Mouse (Mus musculus) lung, embryonic 16.5 days (tissue): ENCODE data around the gene Ltb4r1. TPM values are rescaled to one million over a fixed set of nuclear protein-coding genes. Genes with fewer than 3 reads are reported as not detected.
A peak's percentile ranks its signal among the peaks of the same experiment; 100 is the strongest.

ENCODE experiments used
- ATAC-seq: fragments of 200-750 bp; cut with Nextera tagmentation; 2 replicates; pipeline ENCODE4 v1.8.0; 2017; ENCODE audit warnings: low read depth, mild to moderate bottlenecking, moderate library complexity
- H3K27ac ChIP-seq: fragments of 300-500 bp; sonication (generic); 2 replicates; pipeline ENCODE4 v1.5.1; 2014; ENCODE audit warnings: mild to moderate bottlenecking, control low read depth, low read length
- H3K27me3 ChIP-seq: fragments of 300-500 bp; sonication (generic); 2 replicates; pipeline ENCODE4 v1.6.1; 2014; ENCODE audit warnings: low read depth, low read length, mixed read lengths; ENCODE audit not compliant: control insufficient read depth, insufficient read depth
- H3K36me3 ChIP-seq: fragments of 300-500 bp; sonication (generic); 2 replicates; pipeline ENCODE4 v1.6.1; 2014; ENCODE audit warnings: low read length; ENCODE audit not compliant: control insufficient read depth, insufficient read depth
- H3K4me1 ChIP-seq: fragments of 300-500 bp; sonication (generic); replicated peaks from 2 replicates; pipeline ENCODE4 v1.6.1; 2014; ENCODE audit warnings: low read length, mixed read lengths; ENCODE audit not compliant: control insufficient read depth, insufficient read depth
- H3K4me2 ChIP-seq: fragments of 300-500 bp; sonication (generic); 2 replicates; pipeline ENCODE4 v1.6.1; 2014; ENCODE audit warnings: low read depth, low read length, control low read depth
- H3K4me3 ChIP-seq: fragments of 300-500 bp; sonication (generic); 2 replicates; pipeline ENCODE4 v1.5.1; 2014; ENCODE audit warnings: mild to moderate bottlenecking, low read length, control low read depth
- H3K9ac ChIP-seq: fragments of 300-500 bp; sonication (generic); 2 replicates; pipeline ENCODE4 v1.6.1; 2014; ENCODE audit warnings: low read length, control low read depth
- H3K9me3 ChIP-seq: fragments of 300-500 bp; sonication (generic); 2 replicates; pipeline ENCODE4 v1.6.1; 2016; ENCODE audit warnings: low read length; ENCODE audit not compliant: control insufficient read depth
- WGBS: fragments of 180-500 bp; shearing (Covaris S2); extraction: QIAGEN DNeasy Blood & Tissue Kit; methylation state at CpG from one replicate; pipeline ENCODE4 v1.1.7; 2014; 5-methylcytosine and 5-hydroxymethylcytosine counted together
- polyA plus RNA-seq: library from polyadenylated mRNA; unstranded; fragments of >200 nt; fragmentation: Nextera tagmentation; extraction: Ambion mirVana; gene quantifications from 2 replicates; pipeline ENCODE4 v1.2.1, GENCODE M21; 2015

The Ltb4r1 gene
- 2.6 and 3.5 TPM in 2 replicates for polyA plus RNA-seq

DNA sequence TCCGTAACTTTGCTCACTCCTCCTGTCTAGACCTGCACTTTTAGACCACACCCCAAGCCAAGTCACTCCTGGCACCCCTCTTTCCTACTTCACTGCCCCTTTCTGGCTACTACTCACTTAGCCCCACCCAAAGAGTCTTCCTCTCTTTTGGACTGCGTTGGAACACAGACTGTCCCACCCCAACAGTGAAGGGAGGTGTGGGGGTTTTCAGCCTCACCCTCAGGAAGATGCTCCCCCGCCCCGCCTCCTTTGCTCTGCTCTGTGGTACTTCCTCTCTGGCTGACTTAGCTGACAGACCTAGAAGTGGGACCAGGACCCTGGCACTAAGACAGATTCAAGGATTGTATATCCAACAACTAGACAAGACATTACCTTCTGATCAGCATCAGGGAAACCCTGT lies at the start of gene Ltb4r1:
Gene Ltb4r1 (plus strand): TSS at position 267 of the 400 bp plus-strand sequence.
- ATAC-seq: no peak
- Histone ChIP-seq H3K27ac (no peak within 1 kb of the TSS), H3K9me3 (no peaks in the 10 kb centered on the region), H3K9ac (no peak within 1 kb of the TSS), H3K4me2 (no peak within 1 kb of the TSS), H3K27me3 (peaks cover 17% of the 10 kb centered on the region), H3K4me1 (peaks cover 14% of the 10 kb centered on the region), H3K36me3 (no peaks in the 10 kb centered on the region), H3K4me3 (no peak within 1 kb of the TSS)
- 60% methylated on average over 4 of the region's 4 CpGs for WGBS

DNA sequence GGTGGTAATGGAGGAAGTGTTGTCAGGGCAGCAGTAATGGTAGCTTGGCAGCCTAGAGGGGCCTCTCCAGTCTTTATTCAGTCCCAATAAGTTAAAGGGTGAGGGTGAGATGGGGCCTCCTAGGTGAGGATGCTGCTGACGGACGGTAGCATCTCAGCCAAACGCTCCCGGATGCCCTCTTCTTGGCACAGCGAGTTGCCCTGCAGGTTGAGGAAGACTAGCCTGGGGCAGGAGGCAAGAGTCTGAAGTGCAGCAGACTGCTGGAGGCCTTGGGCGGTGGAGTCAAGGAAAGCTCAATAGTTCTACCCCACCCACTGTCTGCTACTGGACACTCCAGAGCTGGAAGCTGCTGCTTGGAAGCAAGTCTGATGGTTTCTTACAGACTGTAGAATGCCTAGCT lies 49.5 kb upstream of the Ltb4r1 start:
- Histone ChIP-seq H3K27ac (no peak overlapping the region), H3K36me3 (peaks cover 12% of the 10 kb centered on the region), H3K4me2 (no peak overlapping the region), H3K9ac (no peak overlapping the region), H3K27me3 (no peaks in the 10 kb centered on the region; the same call in 1 of the 2 replicates), H3K4me3 (no peak overlapping the region), H3K9me3 (no peaks in the 10 kb centered on the region), H3K4me1 (peaks cover 17% of the 10 kb centered on the region)
- 93% methylated on average over 6 of the region's 6 CpGs for WGBS
- ATAC-seq: no peak

DNA sequence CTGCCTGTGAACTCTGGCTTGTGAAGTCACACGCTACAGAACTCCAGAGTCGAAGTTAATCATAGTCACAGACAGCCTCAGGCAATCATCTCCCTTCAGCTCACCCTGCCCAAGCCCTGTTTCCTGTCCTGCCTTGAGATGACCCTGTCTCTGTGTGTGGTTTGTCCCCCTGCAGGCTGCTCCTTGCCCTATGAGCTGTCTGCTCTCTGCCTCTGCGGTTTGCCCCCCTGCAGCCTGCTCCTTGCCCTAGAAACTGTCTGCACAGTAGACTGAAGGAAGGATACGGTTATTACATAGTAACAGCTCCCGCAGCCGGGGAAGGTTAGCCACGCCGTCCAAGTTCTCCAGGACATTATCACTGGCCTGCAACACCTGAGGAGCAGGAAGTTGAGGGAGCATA lies 48.9 kb upstream of the Ltb4r1 start:
- H3K36me3 ChIP-seq: peaks cover 12% of the 10 kb centered on the region
- H3K27me3 ChIP-seq: no peaks in the 10 kb centered on the region; the same call in 1 of the 2 replicates
- H3K4me2 ChIP-seq: no peak overlapping the region
- WGBS: 80% methylated on average over 8 of the region's 8 CpGs
- no peak overlapping the region for H3K27ac ChIP-seq
- peaks cover 19% of the 10 kb centered on the region for H3K4me1 ChIP-seq
- no peak for ATAC-seq
- no peak overlapping the region for H3K9ac ChIP-seq
- no peak overlapping the region for H3K4me3 ChIP-seq
- no peaks in the 10 kb centered on the region for H3K9me3 ChIP-seq

DNA sequence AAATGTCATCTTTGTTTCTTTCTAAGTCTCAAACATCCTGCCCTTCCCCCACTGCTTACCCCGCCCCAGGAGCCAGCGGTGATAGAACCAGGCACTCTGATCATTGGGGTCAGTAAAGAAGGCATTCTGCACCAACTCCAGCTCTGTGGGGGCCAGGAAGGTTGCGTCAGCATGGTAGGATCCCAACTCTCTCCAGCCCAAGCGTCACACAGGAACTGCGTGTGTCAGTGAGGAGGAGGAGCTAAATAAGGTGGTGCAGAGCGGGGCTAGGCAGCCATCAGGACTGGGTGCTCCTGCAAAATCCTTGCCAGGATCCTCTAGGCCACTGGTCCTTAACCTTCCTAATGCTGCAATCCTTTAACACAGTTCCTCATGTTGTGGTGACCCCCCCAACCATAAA lies 46.0 kb upstream of the Ltb4r1 start:
- peaks cover 12% of the 10 kb centered on the region for H3K36me3 ChIP-seq
- H3K4me2 ChIP-seq: no peak overlapping the region
- ATAC-seq: no peak
- peaks cover 11% of the 10 kb centered on the region for H3K4me1 ChIP-seq
- H3K4me3 ChIP-seq: no peak overlapping the region
- no peaks in the 10 kb centered on the region for H3K27me3 ChIP-seq
- H3K27ac ChIP-seq: no peak overlapping the region
- no peak overlapping the region for H3K9ac ChIP-seq
- H3K9me3 ChIP-seq: no peaks in the 10 kb centered on the region
- WGBS: 84% methylated on average over 6 of the region's 6 CpGs

DNA sequence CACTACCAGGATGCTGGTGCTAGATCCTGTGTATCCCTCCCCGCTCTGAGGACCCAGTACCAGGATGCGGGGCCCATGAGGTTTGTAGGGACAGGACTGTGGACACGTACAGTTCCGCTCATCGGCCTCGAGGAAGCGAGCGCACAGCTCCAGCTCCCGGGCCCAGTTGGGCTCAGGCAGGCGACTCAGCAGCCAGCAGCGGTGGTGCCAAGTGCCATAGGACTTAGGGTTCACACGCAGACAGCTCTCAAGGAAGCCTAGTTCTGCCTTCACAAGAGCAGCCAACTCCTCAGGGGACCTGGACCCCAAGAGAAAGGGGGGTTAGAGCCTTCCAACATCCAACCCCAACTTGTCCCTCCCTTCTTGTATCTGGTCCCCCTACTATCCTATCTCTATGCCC lies 45.1 kb upstream of the Ltb4r1 start:
- peaks cover 6% of the 10 kb centered on the region for H3K4me1 ChIP-seq
- 96% methylated on average over 12 of the region's 12 CpGs for WGBS

DNA sequence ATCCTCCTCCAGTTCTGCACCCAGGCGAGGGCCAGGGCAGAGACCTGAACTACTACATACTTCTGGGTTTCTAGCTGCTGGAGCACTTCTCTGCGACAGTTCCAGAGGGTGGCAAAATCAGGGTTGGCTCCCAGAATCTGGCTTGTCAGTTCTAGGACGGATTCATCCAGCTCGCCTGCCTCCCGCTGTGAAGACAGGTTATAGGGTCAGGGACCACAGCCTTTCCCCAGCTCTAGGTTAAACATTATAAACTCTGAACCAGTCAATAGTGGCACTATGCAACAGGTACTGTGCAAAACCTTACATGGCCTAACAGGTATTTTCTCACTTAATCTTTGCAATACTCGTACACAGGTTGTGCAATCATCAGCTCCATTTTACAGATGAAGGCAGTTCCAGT lies 44.7 kb upstream of the Ltb4r1 start:
- peak overlapping the region; percentile 88 for H3K4me3 ChIP-seq
- H3K9ac ChIP-seq: peak overlapping the region; percentile 90; the same call in 1 of the 2 replicates
- no peaks in the 10 kb centered on the region for H3K27me3 ChIP-seq
- no peaks in the 10 kb centered on the region for H3K9me3 ChIP-seq
- H3K4me1 ChIP-seq: peaks cover 6% of the 10 kb centered on the region
- no peak for ATAC-seq
- peak overlapping the region; percentile 73 for H3K4me2 ChIP-seq
- peaks cover 12% of the 10 kb centered on the region for H3K36me3 ChIP-seq
- WGBS: 67% methylated on average over 6 of the region's 6 CpGs
- H3K27ac ChIP-seq: no peak overlapping the region

More for the DNA sequence above, 45.1 kb upstream of the Ltb4r1 start:
- no peak overlapping the region for H3K4me2 ChIP-seq
- no peak overlapping the region for H3K27ac ChIP-seq
- H3K27me3 ChIP-seq: no peaks in the 10 kb centered on the region
- no peak for ATAC-seq
- peaks cover 12% of the 10 kb centered on the region for H3K36me3 ChIP-seq
- no peak overlapping the region for H3K9ac ChIP-seq
- H3K9me3 ChIP-seq: no peaks in the 10 kb centered on the region
- H3K4me3 ChIP-seq: no peak overlapping the region

DNA sequence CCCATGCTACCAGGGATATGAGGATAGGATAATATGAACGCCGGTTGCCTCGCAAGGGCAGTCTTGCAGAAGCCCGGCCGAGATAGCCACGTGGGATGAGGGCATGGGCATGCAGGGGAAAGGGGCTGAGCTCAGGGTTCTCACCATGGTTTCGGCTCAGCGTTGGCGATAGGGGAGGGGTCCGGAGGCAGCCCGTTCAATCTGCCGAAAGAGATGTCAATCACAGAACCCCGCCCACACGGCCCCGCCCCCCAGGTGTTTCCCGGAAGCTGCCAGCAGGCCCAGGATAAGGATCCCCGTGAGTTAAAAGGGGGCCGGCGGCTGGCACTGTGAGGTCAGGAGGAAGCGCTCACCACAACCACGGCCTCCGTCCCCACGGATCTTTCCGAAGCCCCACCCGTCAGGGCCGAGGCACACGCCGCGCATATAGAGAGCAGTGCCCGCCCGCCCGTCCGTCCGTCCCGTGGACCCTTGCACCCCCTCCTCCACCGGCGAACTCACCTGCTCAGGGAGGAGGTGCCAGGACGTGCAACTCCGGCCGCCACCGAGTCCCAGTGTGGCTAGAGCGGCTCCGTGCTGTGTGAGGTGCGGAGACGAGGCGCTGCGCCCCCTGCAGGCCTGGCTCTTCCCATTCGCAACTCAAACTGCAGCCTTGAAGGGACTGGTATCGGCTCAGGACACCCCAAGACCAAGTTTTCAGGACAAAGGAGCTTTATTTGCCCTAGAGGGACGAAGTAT lies 43.9 kb upstream of the Ltb4r1 start, which contains the start of gene Rabggta:
Gene Rabggta (minus strand): TSS at position 564 of the 738 bp plus-strand sequence.
- ATAC-seq: peak; percentile 97
- Histone ChIP-seq H3K27ac (peak within 1 kb of the TSS; percentile 88), H3K9ac (peak within 1 kb of the TSS; percentile 90), H3K27me3 (no peaks in the 10 kb centered on the region), H3K4me2 (peak within 1 kb of the TSS; percentile 73), H3K36me3 (peaks cover 12% of the 10 kb centered on the region), H3K4me3 (peak within 1 kb of the TSS; percentile 88), H3K9me3 (no peaks in the 10 kb centered on the region), H3K4me1 (peaks cover 6% of the 10 kb centered on the region)
- WGBS: under 1% methylated on average over 48 of the region's 50 CpGs

DNA sequence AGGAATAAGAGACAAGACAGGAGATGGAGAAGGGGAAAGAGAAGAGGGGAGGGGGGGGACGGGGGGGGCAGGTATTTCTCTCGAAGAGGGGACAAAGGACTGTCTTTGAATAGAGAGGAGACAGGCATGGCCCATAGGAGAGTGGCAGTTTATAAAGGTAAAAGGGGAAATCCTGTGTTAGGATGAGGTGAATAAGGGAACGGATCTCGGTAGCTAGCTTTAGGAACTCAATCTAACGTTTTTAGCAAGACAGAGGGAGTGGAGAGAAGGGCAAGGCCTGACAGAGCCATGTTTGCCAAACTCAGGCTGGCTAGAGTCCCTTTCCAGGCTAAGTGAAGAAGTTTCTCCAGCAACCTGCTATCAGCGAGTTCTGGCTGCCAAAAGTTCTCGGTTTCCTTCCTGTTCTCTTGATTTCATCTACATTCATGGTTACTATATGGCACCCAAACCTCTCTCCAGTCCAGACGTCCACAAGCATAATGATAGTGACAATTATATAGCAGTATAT lies 43.3 kb upstream of the Ltb4r1 start:
- peak overlapping the region; percentile 88; the same call in 1 of the 2 replicates for H3K27ac ChIP-seq
- 0 out of 2 replicates have a peak, but pooled peaks have one; percentile 1 for ATAC-seq
- peaks cover 12% of the 10 kb centered on the region for H3K36me3 ChIP-seq
- H3K27me3 ChIP-seq: no peaks in the 10 kb centered on the region
- peak overlapping the region; percentile 73 for H3K4me2 ChIP-seq
- H3K9ac ChIP-seq: peak overlapping the region; percentile 90
- H3K4me1 ChIP-seq: peaks cover 6% of the 10 kb centered on the region
- peak overlapping the region; percentile 88 for H3K4me3 ChIP-seq
- H3K9me3 ChIP-seq: no peaks in the 10 kb centered on the region
- 35% methylated on average over 8 of the region's 8 CpGs for WGBS

DNA sequence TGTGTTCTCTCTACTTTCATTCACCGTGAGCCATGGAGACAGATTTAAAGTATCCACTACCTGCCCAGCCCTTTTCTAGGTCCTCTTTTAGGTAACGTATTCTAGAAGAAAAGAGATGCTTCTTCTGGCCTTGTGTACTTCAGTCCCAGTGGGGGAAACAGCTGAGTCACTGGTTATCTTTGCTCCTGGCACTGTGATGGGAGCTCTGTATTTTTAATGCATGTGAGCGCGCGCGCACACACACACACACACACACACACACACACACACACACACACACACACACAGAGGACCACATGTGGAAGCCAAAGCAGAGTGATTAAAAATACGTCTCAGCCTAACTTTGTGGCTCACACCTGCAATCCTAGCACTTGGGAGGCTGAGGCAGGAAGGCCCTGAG lies 42.3 kb upstream of the Ltb4r1 start:
- Histone ChIP-seq H3K27me3 (no peaks in the 10 kb centered on the region), H3K4me3 (no peak overlapping the region), H3K36me3 (peaks cover 7% of the 10 kb centered on the region), H3K4me1 (peaks cover 6% of the 10 kb centered on the region), H3K9ac (no peak overlapping the region), H3K27ac (no peak overlapping the region), H3K9me3 (no peaks in the 10 kb centered on the region), H3K4me2 (no peak overlapping the region)
- 93% methylated on average over 7 of the region's 7 CpGs for WGBS
- ATAC-seq: no peak
